Mouse (Mus musculus) liver, postnatal 0 days (tissue): ENCODE data around the gene Mcoln3. TPM values are rescaled to one million over a fixed set of nuclear protein-coding genes. Genes with fewer than 3 reads are reported as not detected.
A peak's percentile ranks its signal among the peaks of the same experiment; 100 is the strongest.

Experiments
- ATAC-seq: fragments of 200-750 bp; cut with Nextera tagmentation; 2 replicates; pipeline ENCODE4 v1.8.0; 2017; ENCODE audit warnings: mild to moderate bottlenecking, moderate library complexity
- DNase-seq: peaks from one replicate; pipeline ENCODE4 v3.0.0-alpha.2; 2016
- H3K27ac ChIP-seq: fragments of 300-500 bp; sonication (generic); 2 replicates; pipeline ENCODE4 v1.5.1; 2014; ENCODE audit warnings: antibody characterized with exemption, moderate library complexity, mild to moderate bottlenecking, low read depth
- H3K27me3 ChIP-seq: fragments of 300-500 bp; sonication (generic); 2 replicates; pipeline ENCODE4 v1.6.1; 2014; ENCODE audit warnings: low read length, control low read depth, mixed read lengths; ENCODE audit not compliant: insufficient read depth
- H3K36me3 ChIP-seq: fragments of 300-500 bp; sonication (generic); replicated peaks from 2 replicates; pipeline ENCODE4 v1.6.1; 2014; ENCODE audit warnings: mild to moderate bottlenecking, control low read depth, low read length, moderate library complexity, mixed read lengths; ENCODE audit not compliant: insufficient read depth
- H3K4me1 ChIP-seq: fragments of 300-500 bp; sonication (generic); 2 replicates; pipeline ENCODE4 v1.6.1; 2014; ENCODE audit warnings: antibody characterized with exemption, mild to moderate bottlenecking, control low read depth; ENCODE audit not compliant: insufficient read depth
- H3K4me2 ChIP-seq: fragments of 300-500 bp; sonication (generic); 2 replicates; pipeline ENCODE4 v1.6.1; 2014; ENCODE audit warnings: low read depth, mild to moderate bottlenecking, low read length, moderate library complexity, mixed read lengths
- H3K4me3 ChIP-seq: fragments of 300-500 bp; sonication (generic); 2 replicates; pipeline ENCODE4 v1.5.1; 2014; ENCODE audit warnings: low read depth, low read length
- H3K9ac ChIP-seq: fragments of 300-500 bp; sonication (generic); replicated peaks from 2 replicates; pipeline ENCODE4 v1.6.1; 2014; ENCODE audit warnings: mild to moderate bottlenecking, moderate library complexity
- H3K9me3 ChIP-seq: fragments of 300-500 bp; sonication (generic); 2 replicates; pipeline ENCODE4 v1.6.1; 2016; ENCODE audit warnings: mild to moderate bottlenecking, control low read depth, low read length, mixed read lengths
- CTCF ChIP-seq: sonication (generic); IDR thresholded peaks from 2 replicates; pipeline ENCODE4 v1.5.1; 2016; ENCODE audit warnings: antibody characterized with exemption, low read depth
- EP300 ChIP-seq: IDR thresholded peaks from 2 replicates; pipeline ENCODE4 v1.6.1; 2016; ENCODE audit warnings: antibody characterized with exemption, low read depth, mild to moderate bottlenecking
- WGBS: fragments of 180-500 bp; shearing (Covaris S2); extraction: QIAGEN DNeasy Blood & Tissue Kit; methylation state at CpG from one replicate; pipeline ENCODE4 v1.1.7; 2014; ENCODE audit not compliant: insufficient replicate concordance; 5-methylcytosine and 5-hydroxymethylcytosine counted together
- polyA plus RNA-seq: library from polyadenylated mRNA; unstranded; fragments of >200 nt; fragmentation: Nextera tagmentation; extraction: Ambion mirVana; gene quantifications from 2 replicates; pipeline ENCODE4 v1.2.1, GENCODE M21; 2015

Mcoln3 gene
- 0.08 TPM in 1 of 2 replicates, not detected in the other for polyA plus RNA-seq

- no peaks in the 10 kb centered on the region for H3K36me3 ChIP-seq
- H3K27me3 ChIP-seq: peaks cover 15% of the 10 kb centered on the region; the same call in 1 of the 2 replicates
- peak within 1 kb of the TSS; percentile 24; the same call in 1 of the 2 replicates for H3K4me2 ChIP-seq
- H3K9ac ChIP-seq: no peak within 1 kb of the TSS
- no peak within 1 kb of the TSS for H3K4me3 ChIP-seq
- DNase-seq: no peak
- no peaks in the 10 kb centered on the region; the same call in 1 of the 2 replicates for H3K4me1 ChIP-seq
- ATAC-seq: no peak
- TF ChIP-seq CTCF: no peak
- no peak for TF ChIP-seq EP300
- WGBS: 15% methylated on average over 35 of the region's 35 CpGs
- no peak within 1 kb of the TSS for H3K27ac ChIP-seq
- H3K9me3 ChIP-seq: no peaks in the 10 kb centered on the region
Observed at GRCm38 (mm10) chr3:146117258-146117996, at the start of gene Mcoln3. Gene Mcoln3 (plus strand): TSS chr3:146117450.

- Histone ChIP-seq H3K36me3 (no peaks in the 10 kb centered on the region), H3K4me2 (no peak overlapping the region), H3K9me3 (no peaks in the 10 kb centered on the region), H3K9ac (no peak overlapping the region), H3K27ac (no peak overlapping the region), H3K4me3 (no peak overlapping the region), H3K27me3 (no peaks in the 10 kb centered on the region), H3K4me1 (no peaks in the 10 kb centered on the region)
- WGBS: 66% methylated on average over 4 of the region's 4 CpGs
- ATAC-seq: no peak
- no peak for TF ChIP-seq EP300
- no peak for DNase-seq
Observed at GRCm38 (mm10) chr3:146069276-146069675, 48.0 kb upstream of the Mcoln3 start.

- no peak for ATAC-seq
- H3K4me1 ChIP-seq: no peaks in the 10 kb centered on the region
Observed at GRCm38 (mm10) chr3:146072780-146073179, 44.5 kb upstream of the Mcoln3 start.

GRCm38 (mm10) chr3:146080241-146080640 lies 37.0 kb upstream of the Mcoln3 start:
- H3K27ac ChIP-seq: no peak overlapping the region
- H3K9ac ChIP-seq: no peak overlapping the region
- no peaks in the 10 kb centered on the region for H3K36me3 ChIP-seq
- no peaks in the 10 kb centered on the region for H3K9me3 ChIP-seq
- no peak overlapping the region for H3K4me2 ChIP-seq
- H3K27me3 ChIP-seq: no peaks in the 10 kb centered on the region
- DNase-seq (no peak), ATAC-seq (no peak)
- no peak overlapping the region for H3K4me3 ChIP-seq
- TF ChIP-seq EP300 (no peak), CTCF (no peak)
- no peaks in the 10 kb centered on the region for H3K4me1 ChIP-seq
- 86% methylated on average over 12 of the region's 12 CpGs for WGBS

More at GRCm38 (mm10) chr3:146072780-146073179, 44.5 kb upstream of the Mcoln3 start:
- WGBS: 69% methylated on average over 7 of the region's 7 CpGs
- Histone ChIP-seq H3K9me3 (no peaks in the 10 kb centered on the region), H3K4me2 (no peak overlapping the region), H3K27ac (no peak overlapping the region), H3K36me3 (no peaks in the 10 kb centered on the region), H3K27me3 (no peaks in the 10 kb centered on the region), H3K9ac (no peak overlapping the region), H3K4me3 (no peak overlapping the region)
- TF ChIP-seq EP300 (no peak), CTCF (peak; percentile 48)
- DNase-seq: no peak

GRCm38 (mm10) chr3:146090988-146091657 lies 26.1 kb upstream of the Mcoln3 start:
- TF ChIP-seq CTCF (no peak), EP300 (no peak)
- H3K4me1 ChIP-seq: no peaks in the 10 kb centered on the region
- DNase-seq: peak; percentile 21
- no peak overlapping the region for H3K4me3 ChIP-seq
- peak; percentile 87 for ATAC-seq
- no peaks in the 10 kb centered on the region for H3K27me3 ChIP-seq
- no peaks in the 10 kb centered on the region for H3K36me3 ChIP-seq
- no peak overlapping the region for H3K9ac ChIP-seq
- WGBS: 64% methylated on average over 13 of the region's 13 CpGs
- no peak overlapping the region for H3K27ac ChIP-seq
- no peaks in the 10 kb centered on the region for H3K9me3 ChIP-seq
- 0 out of 2 replicates have a peak overlapping the region, but pooled peaks have one; percentile 26 for H3K4me2 ChIP-seq

GRCm38 (mm10) chr3:146095066-146095465 lies 22.2 kb upstream of the Mcoln3 start:
- H3K27ac ChIP-seq: no peak overlapping the region
- TF ChIP-seq CTCF: no peak
- TF ChIP-seq EP300: no peak

More at GRCm38 (mm10) chr3:146095066-146095465, 22.2 kb upstream of the Mcoln3 start:
- Histone ChIP-seq H3K9me3 (no peaks in the 10 kb centered on the region), H3K4me1 (no peaks in the 10 kb centered on the region), H3K9ac (no peak overlapping the region), H3K4me3 (no peak overlapping the region), H3K36me3 (no peaks in the 10 kb centered on the region), H3K4me2 (no peak overlapping the region), H3K27me3 (no peaks in the 10 kb centered on the region)
- ATAC-seq (no peak), DNase-seq (no peak)
- WGBS: 83% methylated on average over 10 of the region's 10 CpGs
